Mouse (Mus musculus) spleen, adult 2 months (tissue): ENCODE measurements around the gene Gm7879.

Experiments used
- CTCF ChIP-seq: fragments of 200-500 bp; IDR thresholded peaks from 2 replicates; pipeline ENCODE4 v1.5.1; 2011; ENCODE audit warnings: mild to moderate bottlenecking, inconsistent platforms; ENCODE audit not compliant: insufficient read depth, insufficient read length, insufficient replicate concordance; ENCODE audit errors: extremely low read depth
- POLR2A ChIP-seq: fragments of 200-500 bp; IDR thresholded peaks from 2 replicates; pipeline ENCODE4 v1.6.1; 2011; ENCODE audit warnings: low read depth, low read length, inconsistent platforms

- TF ChIP-seq CTCF (peak; percentile 79; the same call in 1 of the 2 replicates), POLR2A (no peak)
These were observed 11.0 kb downstream of the Gm7879 start for GRCm38 (mm10) chr5:43923933-43924332.
